Mouse (Mus musculus) forelimb bud, embryonic 11.5 days (tissue): ENCODE results near the gene Brdt.
A peak's percentile ranks its signal among the peaks of the same experiment; 100 is the strongest.

ENCODE experiments used
- DNase-seq: peaks from one replicate; pipeline ENCODE4 v3.0.0-alpha.2; 2012; ENCODE audit warnings: low read depth, low spot score

The Brdt gene

GRCm38 (mm10) chr5:107330916-107331421, at the start of gene Brdt:
TSS of gene Brdt (plus strand) at chr5:107331159.
- no peak for DNase-seq

GRCm38 (mm10) chr5:107282561-107283307, 48.2 kb upstream of the Brdt start:
- DNase-seq, result no peak

GRCm38 (mm10) chr5:107283935-107284524, 46.9 kb upstream of the Brdt start:
- no peak for DNase-seq

- no peak for DNase-seq
These were observed 45.4 kb upstream of the Brdt start for GRCm38 (mm10) chr5:107285563-107285962.

- peak; percentile 70 for DNase-seq
These were observed 43.6 kb upstream of the Brdt start for GRCm38 (mm10) chr5:107287254-107287907.

GRCm38 (mm10) chr5:107287908-107288267, 43.1 kb upstream of the Brdt start:
- no peak for DNase-seq

- no peak for DNase-seq
These were observed 42.3 kb upstream of the Brdt start for GRCm38 (mm10) chr5:107288427-107289233.

- peak; percentile 82 for DNase-seq
These were observed 41.7 kb upstream of the Brdt start, which contains the start of gene Tgfbr3 for GRCm38 (mm10) chr5:107289234-107289764. TSS of gene Tgfbr3 (minus strand) at chr5:107289629.

- no peak for DNase-seq
These were observed 41.0 kb upstream of the Brdt start for GRCm38 (mm10) chr5:107289986-107290385.

- DNase-seq, result no peak
These were observed 36.9 kb upstream of the Brdt start for GRCm38 (mm10) chr5:107294041-107294440.

GRCm38 (mm10) chr5:107295061-107295816, 35.7 kb upstream of the Brdt start:
- DNase-seq, result no peak

- no peak for DNase-seq
These were observed 35.0 kb upstream of the Brdt start for GRCm38 (mm10) chr5:107295817-107296511.

GRCm38 (mm10) chr5:107296512-107297322, 34.2 kb upstream of the Brdt start:
- peak; percentile 70 for DNase-seq

GRCm38 (mm10) chr5:107298854-107299253, 32.1 kb upstream of the Brdt start:
- no peak for DNase-seq

- no peak for DNase-seq
These were observed 27.6 kb upstream of the Brdt start for GRCm38 (mm10) chr5:107303350-107303861.

- no peak for DNase-seq
These were observed 26.7 kb upstream of the Brdt start for GRCm38 (mm10) chr5:107304117-107304825.

GRCm38 (mm10) chr5:107307432-107307831, 23.5 kb upstream of the Brdt start:
- DNase-seq, result no peak

- DNase-seq, result no peak
These were observed 13.8 kb upstream of the Brdt start for GRCm38 (mm10) chr5:107317141-107317540.
